Mouse (Mus musculus) myocyte (in vitro differentiated cells): Measurements from ENCODE around the gene Unc5c. TPM values are rescaled to one million over a fixed set of nuclear protein-coding genes. Genes with fewer than 3 reads are reported as not detected.

ENCODE experiments used
- H3K27me3 ChIP-seq: one replicate; pipeline ENCODE4 v1.6.1; 2011; ENCODE audit not compliant: control insufficient read depth, insufficient read depth, insufficient read length
- H3K36me3 ChIP-seq: one replicate; pipeline ENCODE4 v1.6.1; 2011; ENCODE audit not compliant: control insufficient read depth, insufficient read depth
- H3K4me2 ChIP-seq: one replicate; pipeline ENCODE4 v1.6.1; 2011; ENCODE audit warnings: low read depth, control low read depth
- H3K4me3 ChIP-seq: one replicate; pipeline ENCODE4 v1.5.1; 2011; ENCODE audit warnings: mild to moderate bottlenecking, control low read depth, moderate library complexity
- H3K79me2 ChIP-seq: one replicate; pipeline ENCODE4 v1.6.1; 2011; ENCODE audit not compliant: control insufficient read depth, insufficient read depth
- H3ac ChIP-seq: one replicate; pipeline ENCODE4 v1.6.1; 2011; ENCODE audit not compliant: control insufficient read depth, insufficient read length
- CEBPB ChIP-seq: IDR thresholded peaks from 2 replicates; pipeline ENCODE4 v1.6.1; 2011; ENCODE audit warnings: mild to moderate bottlenecking, moderate library complexity; ENCODE audit not compliant: poor library complexity, insufficient read depth, severe bottlenecking
- E2F4 ChIP-seq: IDR thresholded peaks from one replicate; pipeline ENCODE4 v1.6.1; 2011; ENCODE audit warnings: mild to moderate bottlenecking, control low read depth, moderate library complexity; ENCODE audit not compliant: insufficient read depth
- MAX ChIP-seq: IDR thresholded peaks from one replicate; pipeline ENCODE4 v1.6.1; 2011; ENCODE audit warnings: low read depth, mild to moderate bottlenecking, control low read depth
- MYOD1 ChIP-seq, 3 experiments: IDR thresholded peaks; one replicate each; pipeline ENCODE4 v1.6.1; 2011; ENCODE audit warnings: control low read depth in 2 of 3, low read depth in 2 of 3, mild to moderate bottlenecking in 2 of 3, moderate library complexity in 1 of 3; ENCODE audit not compliant: insufficient read length in 2 of 3, control insufficient read depth in 1 of 3
- MYOG ChIP-seq, 3 experiments: IDR thresholded peaks; one replicate each; pipeline ENCODE4 v1.6.1; 2011; ENCODE audit warnings: control low read depth in 2 of 3, low read depth in 2 of 3, mild to moderate bottlenecking in 2 of 3; ENCODE audit not compliant: insufficient read length in 2 of 3, control insufficient read depth in 1 of 3, insufficient read depth in 1 of 3
- POLR2A ChIP-seq: IDR thresholded peaks from one replicate; pipeline ENCODE4 v1.6.1; 2011; ENCODE audit warnings: low read depth, mild to moderate bottlenecking, control low read depth, moderate library complexity; ENCODE audit not compliant: insufficient read length
- POLR2AphosphoS2 ChIP-seq: IDR thresholded peaks from one replicate; pipeline ENCODE4 v1.6.1; 2011; ENCODE audit warnings: low read depth, control low read depth; ENCODE audit not compliant: insufficient read length
- REST ChIP-seq: IDR thresholded peaks from one replicate; pipeline ENCODE4 v1.6.1; 2011; ENCODE audit warnings: mild to moderate bottlenecking, control low read depth, moderate library complexity; ENCODE audit not compliant: insufficient read depth, insufficient read length
- SRF ChIP-seq: IDR thresholded peaks from one replicate; pipeline ENCODE4 v1.6.1; 2011; ENCODE audit warnings: low read depth; ENCODE audit not compliant: control insufficient read depth, insufficient read length
- TCF12 ChIP-seq: IDR thresholded peaks from one replicate; pipeline ENCODE4 v1.6.1; 2011; ENCODE audit warnings: mild to moderate bottlenecking, control low read depth; ENCODE audit not compliant: poor library complexity, insufficient read depth, severe bottlenecking
- TCF3 ChIP-seq: IDR thresholded peaks from one replicate; pipeline ENCODE4 v1.6.1; 2011; ENCODE audit warnings: low read depth, control low read depth; ENCODE audit not compliant: insufficient read length
- USF1 ChIP-seq: IDR thresholded peaks from one replicate; pipeline ENCODE4 v1.6.1; 2011; ENCODE audit warnings: low read depth, mild to moderate bottlenecking, control low read depth, moderate library complexity
- polyA plus RNA-seq: library from polyadenylated mRNA; unstranded; fragments of >200 nt; fragmentation: generic; extraction: Trizol; gene quantifications from one replicate; pipeline ENCODE4 v1.2.1, GENCODE M21; 2012; ENCODE audit warnings: missing spikeins

Unc5c gene
- polyA plus RNA-seq, 1 experiment: 1.00 TPM

DNA sequence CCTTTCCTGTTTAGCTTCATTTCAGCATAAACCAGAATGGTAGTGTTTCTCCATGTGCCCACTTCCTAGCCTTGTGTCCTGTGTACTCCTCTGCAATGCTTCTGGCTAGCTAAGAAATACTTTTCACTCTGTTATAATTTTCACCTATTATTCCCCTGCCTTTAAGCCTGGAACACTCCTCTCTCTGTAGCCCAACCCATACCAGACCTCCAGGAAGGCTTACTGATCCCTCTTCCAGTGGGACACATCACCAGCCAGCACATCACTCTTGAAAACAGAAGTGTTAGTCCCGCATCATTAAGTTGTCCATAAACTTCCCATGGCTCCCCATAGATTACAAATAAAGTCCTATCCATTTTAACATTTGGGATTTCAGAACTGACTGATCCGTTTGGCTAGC is 328.7 kb downstream of the Unc5c start:
- H3K27me3 ChIP-seq: no peaks in the 10 kb centered on the region
- H3K4me3 ChIP-seq: no peak overlapping the region
- TF ChIP-seq CEBPB: no peak
- TF ChIP-seq SRF: no peak
- TF ChIP-seq TCF12: no peak
- no peak for TF ChIP-seq POLR2AphosphoS2
- no peaks in the 10 kb centered on the region for H3K36me3 ChIP-seq
- H3ac ChIP-seq: no peak overlapping the region
- no peak overlapping the region for H3K4me2 ChIP-seq
- H3K79me2 ChIP-seq: no peaks in the 10 kb centered on the region

DNA sequence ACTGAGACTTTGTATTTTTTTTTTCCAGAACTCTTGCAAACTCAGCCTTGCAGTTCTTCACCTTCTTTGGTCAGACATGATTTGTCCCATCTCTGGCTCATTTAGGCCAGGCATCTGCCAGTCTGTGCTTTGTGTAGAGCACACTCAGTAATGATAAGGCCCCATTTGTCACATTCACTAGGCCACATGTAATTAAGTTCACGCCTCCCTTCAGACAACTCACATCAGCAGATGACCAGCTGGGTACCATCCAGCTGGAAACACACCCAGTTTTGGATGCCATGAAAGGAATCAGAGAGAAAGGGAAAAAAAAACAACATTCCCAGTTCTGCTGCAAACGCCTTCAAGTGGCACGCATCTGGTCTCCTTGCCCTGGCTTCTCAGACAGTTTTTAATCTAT is 329.4 kb downstream of the Unc5c start:
- Histone ChIP-seq H3K27me3 (no peaks in the 10 kb centered on the region), H3K4me2 (no peak overlapping the region), H3K36me3 (no peaks in the 10 kb centered on the region), H3ac (no peak overlapping the region), H3K4me3 (no peak overlapping the region), H3K79me2 (no peaks in the 10 kb centered on the region)
- no peak for TF ChIP-seq POLR2AphosphoS2
- no peak for TF ChIP-seq MAX
- no peak for TF ChIP-seq MYOD1 (IDR thresholded peaks at IDR 0.05; ENCODE audit: control insufficient read depth in 1 of 3, insufficient read length in 2 of 3, low read depth in 2 of 3)
- TF ChIP-seq TCF3: no peak
- no peak for TF ChIP-seq REST
- no peak for TF ChIP-seq E2F4
- no peak for TF ChIP-seq MYOG (IDR thresholded peaks at IDR 0.05; ENCODE audit: control insufficient read depth in 1 of 3, insufficient read depth in 1 of 3, insufficient read length in 2 of 3, low read depth in 2 of 3)
- no peak for TF ChIP-seq SRF
- TF ChIP-seq POLR2A: no peak
- no peak for TF ChIP-seq TCF12
- no peak for TF ChIP-seq CEBPB
- no peak for TF ChIP-seq USF1

DNA sequence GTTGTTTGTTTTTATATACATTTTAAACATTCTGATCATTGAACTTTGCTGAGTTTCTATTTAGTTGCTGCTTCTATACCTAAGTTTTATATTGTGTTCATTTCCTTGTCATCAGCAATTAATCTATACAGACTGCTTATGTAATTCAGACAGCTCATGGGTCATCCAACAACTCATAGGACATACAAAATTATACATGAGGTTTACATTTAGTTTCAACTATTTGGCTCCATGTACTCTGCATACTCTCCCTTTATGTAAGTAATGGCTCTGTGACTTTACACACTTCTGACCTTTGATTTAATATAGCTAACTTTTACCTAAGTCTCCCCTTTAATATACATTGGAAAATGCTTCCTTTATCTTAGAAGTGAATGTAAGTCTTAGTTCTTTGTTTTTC is 332.4 kb downstream of the Unc5c start:
- Histone ChIP-seq H3K4me2 (no peak overlapping the region), H3ac (no peak overlapping the region), H3K36me3 (no peaks in the 10 kb centered on the region), H3K27me3 (no peaks in the 10 kb centered on the region), H3K79me2 (no peaks in the 10 kb centered on the region), H3K4me3 (no peak overlapping the region)
- TF ChIP-seq SRF (no peak), TCF12 (no peak), E2F4 (no peak), POLR2A (no peak), USF1 (no peak), REST (no peak), MAX (no peak), POLR2AphosphoS2 (no peak), MYOD1 (IDR thresholded peaks at IDR 0.05; ENCODE audit: control insufficient read depth in 1 of 3, insufficient read length in 2 of 3, low read depth in 2 of 3) (no peak), MYOG (IDR thresholded peaks at IDR 0.05; ENCODE audit: control insufficient read depth in 1 of 3, insufficient read depth in 1 of 3, insufficient read length in 2 of 3, low read depth in 2 of 3) (no peak), TCF3 (no peak)

DNA sequence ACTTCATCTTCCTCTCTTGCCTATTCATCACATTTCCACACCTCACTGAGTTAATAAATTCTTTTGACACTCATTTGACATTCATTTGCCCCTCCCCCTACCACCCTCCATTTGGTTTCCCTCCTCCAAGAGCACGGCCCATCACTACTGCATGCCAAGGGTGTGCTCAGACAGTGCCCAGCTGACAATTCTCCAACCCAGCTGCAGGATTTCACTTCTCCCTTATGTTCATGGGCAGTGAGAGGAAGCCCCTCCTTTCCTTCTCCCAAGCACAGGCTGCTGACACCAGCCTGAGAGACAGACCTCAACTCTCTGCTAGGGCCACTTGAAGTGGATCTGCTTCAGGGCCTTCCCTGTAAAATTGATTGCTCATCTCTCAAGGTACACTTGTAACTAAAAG is 332.8 kb downstream of the Unc5c start:
- Histone ChIP-seq H3ac (no peak overlapping the region), H3K4me2 (no peak overlapping the region), H3K36me3 (no peaks in the 10 kb centered on the region), H3K79me2 (no peaks in the 10 kb centered on the region), H3K27me3 (no peaks in the 10 kb centered on the region), H3K4me3 (no peak overlapping the region)
- no peak for TF ChIP-seq MYOG (IDR thresholded peaks at IDR 0.05; ENCODE audit: control insufficient read depth in 1 of 3, insufficient read depth in 1 of 3, insufficient read length in 2 of 3, low read depth in 2 of 3)
- TF ChIP-seq CEBPB: no peak
- TF ChIP-seq SRF: no peak
- no peak for TF ChIP-seq POLR2A
- TF ChIP-seq TCF3: no peak
- no peak for TF ChIP-seq TCF12
- TF ChIP-seq REST: no peak
- TF ChIP-seq MAX: no peak
- TF ChIP-seq USF1: no peak

DNA sequence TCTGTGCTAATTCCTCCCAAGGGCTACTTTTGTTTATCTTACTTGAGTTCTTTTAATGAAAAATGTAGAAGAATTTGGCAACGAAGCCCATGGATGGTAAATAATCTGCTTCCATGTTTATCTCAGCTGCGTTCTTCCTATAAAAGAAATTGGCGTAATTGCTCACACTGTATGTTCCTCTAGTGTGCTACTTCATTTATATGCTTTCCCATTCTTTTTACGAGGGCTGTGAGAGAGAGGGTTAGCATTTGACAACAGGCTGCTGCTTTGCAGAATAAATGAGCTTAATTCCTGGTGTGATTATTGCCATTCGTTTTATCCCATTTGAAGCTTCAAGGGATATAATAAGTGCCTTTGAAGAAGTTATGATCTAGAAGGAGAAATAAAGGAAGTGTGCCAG is 339.1 kb downstream of the Unc5c start:
- Histone ChIP-seq H3K79me2 (no peaks in the 10 kb centered on the region), H3K4me2 (no peak overlapping the region), H3ac (no peak overlapping the region), H3K36me3 (no peaks in the 10 kb centered on the region), H3K27me3 (no peaks in the 10 kb centered on the region), H3K4me3 (no peak overlapping the region)
- no peak for TF ChIP-seq MYOG (IDR thresholded peaks at IDR 0.05; ENCODE audit: control insufficient read depth in 1 of 3, insufficient read depth in 1 of 3, insufficient read length in 2 of 3, low read depth in 2 of 3)
- no peak for TF ChIP-seq POLR2AphosphoS2
- TF ChIP-seq POLR2A: no peak
- no peak for TF ChIP-seq E2F4
- no peak for TF ChIP-seq USF1
- TF ChIP-seq MAX: no peak
- TF ChIP-seq TCF12: no peak
- no peak for TF ChIP-seq CEBPB
- no peak for TF ChIP-seq TCF3
